Mouse (Mus musculus) liver, adult 2 months (tissue): ENCODE data around the gene Atp10a. TPM values are rescaled to one million over a fixed set of nuclear protein-coding genes. Genes with fewer than 3 reads are reported as not detected.

Experiments used
- DNase-seq: peaks from one replicate; pipeline ENCODE4 v3.0.0-alpha.2; 2011; ENCODE audit warnings: low read depth, low spot score; ENCODE audit errors: extremely low read depth
- H3K27ac ChIP-seq: fragments of 200-500 bp; replicated peaks from 2 replicates; pipeline ENCODE4 v1.5.1; 2012; ENCODE audit warnings: low read depth, mild to moderate bottlenecking, control low read depth, inconsistent platforms, low read length; ENCODE audit not compliant: insufficient read depth
- H3K27me3 ChIP-seq: fragments of 200-500 bp; 2 replicates; pipeline ENCODE4 v1.6.1; 2012; ENCODE audit warnings: mild to moderate bottlenecking, moderate library complexity, low read length, inconsistent platforms; ENCODE audit not compliant: control insufficient read depth, insufficient read depth
- H3K36me3 ChIP-seq: fragments of 200-500 bp; 2 replicates; pipeline ENCODE4 v1.6.1; 2012; ENCODE audit warnings: low read length, inconsistent platforms; ENCODE audit not compliant: control insufficient read depth, insufficient read depth
- H3K4me1 ChIP-seq: fragments of 200-500 bp; 2 replicates; pipeline ENCODE4 v1.6.1; 2011; ENCODE audit warnings: low read length; ENCODE audit not compliant: control insufficient read depth, insufficient read depth
- H3K4me3 ChIP-seq: fragments of 200-500 bp; 2 replicates; pipeline ENCODE4 v1.5.1; 2011; ENCODE audit warnings: low read depth, mild to moderate bottlenecking, control low read depth, low read length, moderate library complexity; ENCODE audit not compliant: insufficient read depth
- H3K79me2 ChIP-seq: fragments of 200-500 bp; 2 replicates; pipeline ENCODE4 v1.6.1; 2012; ENCODE audit warnings: inconsistent platforms, mild to moderate bottlenecking, low read length, moderate library complexity; ENCODE audit not compliant: control insufficient read depth, insufficient read depth
- H3K9ac ChIP-seq: fragments of 200-500 bp; 2 replicates; pipeline ENCODE4 v1.6.1; 2012; ENCODE audit warnings: low read depth, mild to moderate bottlenecking, control low read depth, inconsistent platforms, low read length
- CTCF ChIP-seq: fragments of 200-500 bp; IDR thresholded peaks from 2 replicates; pipeline ENCODE4 v1.5.1; 2011; ENCODE audit warnings: low read depth, low read length, control low read depth
- POLR2A ChIP-seq: fragments of 200-500 bp; IDR thresholded peaks from 2 replicates; pipeline ENCODE4 v1.6.1; 2011; ENCODE audit warnings: low read length, control low read depth; ENCODE audit not compliant: insufficient read depth; ENCODE audit errors: extremely low read depth
- WGBS: fragments of 180-500 bp; shearing (Covaris S2); methylation state at CpG from one replicate; pipeline ENCODE4 v1.1.7; 2018; 5-methylcytosine and 5-hydroxymethylcytosine counted together
- polyA plus RNA-seq: library from polyadenylated mRNA; depleted of rRNA; stranded (reverse); fragments of >200 nt; gene quantifications from 2 replicates; pipeline ENCODE4 v1.2.3, GENCODE M21; 2012
- total RNA-seq: library from RNA; depleted of rRNA; stranded (reverse); fragments of >200 nt; gene quantifications from 2 replicates; pipeline ENCODE4 v1.2.3, GENCODE M21; 2014

Gene Atp10a
- total and polyA plus RNA-seq, 2 experiments, result 0.35 to 0.46 TPM

DNA sequence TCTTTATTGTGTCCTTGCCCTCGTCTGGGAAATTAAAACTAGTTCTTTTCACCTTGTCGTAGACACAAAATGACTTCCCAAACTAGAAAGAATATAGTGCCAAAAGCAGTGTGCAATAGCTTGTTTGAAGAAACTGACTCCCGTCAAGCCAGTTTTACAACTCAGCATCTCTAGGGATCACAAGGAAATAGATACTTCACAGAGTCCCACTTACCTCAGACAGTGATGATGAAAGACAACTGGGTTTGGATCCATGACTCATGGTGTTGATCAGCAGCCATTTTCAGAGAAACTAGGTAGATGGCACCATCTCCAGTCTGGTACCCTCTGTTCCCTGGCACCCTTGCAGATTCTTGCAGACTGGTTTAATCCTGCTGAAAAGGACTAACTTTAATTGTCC lies 53.3 kb downstream of the Atp10a start:
- WGBS, result 81% methylated on average over 3 of the region's 3 CpGs
- H3K4me1 ChIP-seq, result no peaks in the 10 kb centered on the region
- no peak overlapping the region for H3K4me3 ChIP-seq

GRCm38 (mm10) chr7:58710312-58710711 lies 54.3 kb downstream of the Atp10a start:
- Histone ChIP-seq H3K27me3 (no peaks in the 10 kb centered on the region), H3K4me3 (no peak overlapping the region), H3K27ac (no peak overlapping the region), H3K4me1 (no peaks in the 10 kb centered on the region), H3K79me2 (no peaks in the 10 kb centered on the region), H3K9ac (no peak overlapping the region), H3K36me3 (no peaks in the 10 kb centered on the region)
- WGBS, result 71% methylated on average over 1 of the region's 1 CpGs
- TF ChIP-seq CTCF, result no peak
- TF ChIP-seq POLR2A, result no peak
- DNase-seq, result no peak

More for the DNA sequence above, 53.3 kb downstream of the Atp10a start:
- H3K9ac ChIP-seq, result no peak overlapping the region
- no peak overlapping the region for H3K27ac ChIP-seq
- no peaks in the 10 kb centered on the region for H3K27me3 ChIP-seq
- TF ChIP-seq POLR2A (no peak), CTCF (no peak)
- DNase-seq, result no peak
- no peaks in the 10 kb centered on the region for H3K79me2 ChIP-seq
- no peaks in the 10 kb centered on the region for H3K36me3 ChIP-seq

GRCm38 (mm10) chr7:58711811-58712210 lies 55.8 kb downstream of the Atp10a start:
- H3K4me1 ChIP-seq, result no peaks in the 10 kb centered on the region
- no peak for DNase-seq
- H3K27ac ChIP-seq, result no peak overlapping the region
- no peaks in the 10 kb centered on the region for H3K27me3 ChIP-seq
- H3K9ac ChIP-seq, result no peak overlapping the region
- 80% methylated on average over 7 of the region's 7 CpGs for WGBS
- no peak overlapping the region for H3K4me3 ChIP-seq
- H3K36me3 ChIP-seq, result no peaks in the 10 kb centered on the region
- TF ChIP-seq CTCF (no peak), POLR2A (no peak)
- no peaks in the 10 kb centered on the region for H3K79me2 ChIP-seq

DNA sequence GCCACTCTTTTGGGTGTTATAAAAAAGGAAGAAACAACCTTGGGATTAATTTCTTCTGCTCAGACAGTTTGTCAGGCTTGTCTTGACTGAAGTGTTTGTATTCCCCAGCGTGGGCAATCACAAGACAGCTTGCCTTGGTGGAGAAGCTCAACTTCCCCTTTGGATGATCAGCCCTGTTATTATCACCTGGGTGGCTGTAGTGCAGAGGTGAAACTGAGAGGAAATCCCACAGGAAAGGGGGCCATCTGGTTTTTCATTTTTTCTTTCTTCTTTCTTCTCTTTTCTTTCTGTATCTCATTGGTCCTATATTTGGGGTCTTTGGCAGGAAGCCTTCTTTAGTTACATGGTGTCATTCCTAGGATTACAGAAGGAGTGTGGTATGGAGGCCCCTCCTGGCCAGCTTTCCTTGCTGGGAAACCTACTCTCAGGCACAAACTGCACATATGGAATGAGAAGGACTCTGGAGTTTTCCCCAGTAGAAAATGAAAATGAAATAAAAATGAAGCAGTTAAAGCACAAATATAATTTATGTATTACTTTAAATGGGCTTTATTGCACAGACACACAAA lies 59.7 kb downstream of the Atp10a start:
- peaks cover 2% of the 10 kb centered on the region; the same call in 1 of the 2 replicates for H3K4me1 ChIP-seq
- no peak for TF ChIP-seq CTCF
- TF ChIP-seq POLR2A, result no peak
- no peak overlapping the region for H3K27ac ChIP-seq
- WGBS, result 53% methylated on average over 1 of the region's 1 CpGs
- no peaks in the 10 kb centered on the region for H3K27me3 ChIP-seq
- no peak overlapping the region for H3K9ac ChIP-seq
- DNase-seq, result no peak
- H3K4me3 ChIP-seq, result no peak overlapping the region
- no peaks in the 10 kb centered on the region for H3K36me3 ChIP-seq
- no peaks in the 10 kb centered on the region for H3K79me2 ChIP-seq

DNA sequence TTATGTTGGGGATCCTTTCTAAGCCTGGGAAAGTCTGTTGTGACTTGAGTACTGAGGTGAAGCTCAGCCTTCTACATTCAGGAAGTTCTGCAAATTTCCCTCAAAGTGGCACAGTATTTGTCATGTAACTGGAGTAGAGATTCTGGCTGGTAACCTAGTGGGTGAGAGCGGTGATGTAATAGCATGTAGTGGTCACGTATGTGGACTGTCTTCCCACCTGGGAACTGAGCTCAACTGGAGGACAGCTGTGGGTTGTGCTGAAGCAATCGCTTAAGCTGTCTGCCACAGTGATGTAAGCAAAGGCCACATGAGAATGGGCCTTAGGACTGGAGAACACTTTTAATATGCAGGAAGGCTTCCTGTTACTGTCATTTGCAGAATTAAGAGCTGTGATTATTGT lies 60.7 kb downstream of the Atp10a start:
- no peak overlapping the region for H3K9ac ChIP-seq
- no peaks in the 10 kb centered on the region for H3K36me3 ChIP-seq
- 83% methylated on average over 3 of the region's 3 CpGs for WGBS
- no peaks in the 10 kb centered on the region for H3K79me2 ChIP-seq
- no peaks in the 10 kb centered on the region for H3K27me3 ChIP-seq
- H3K4me3 ChIP-seq, result no peak overlapping the region
- peaks cover 2% of the 10 kb centered on the region; the same call in 1 of the 2 replicates for H3K4me1 ChIP-seq
- DNase-seq, result no peak
- no peak overlapping the region for H3K27ac ChIP-seq
- no peak for TF ChIP-seq POLR2A
- TF ChIP-seq CTCF, result no peak

- Histone ChIP-seq H3K27ac (no peak overlapping the region), H3K4me1 (peaks cover 2% of the 10 kb centered on the region; the same call in 1 of the 2 replicates), H3K79me2 (no peaks in the 10 kb centered on the region), H3K4me3 (no peak overlapping the region), H3K36me3 (no peaks in the 10 kb centered on the region), H3K27me3 (no peaks in the 10 kb centered on the region), H3K9ac (no peak overlapping the region)
- no peak for TF ChIP-seq POLR2A
- TF ChIP-seq CTCF, result no peak
- peak; percentile 34 for DNase-seq
- WGBS, result 65% methylated on average over 2 of the region's 2 CpGs
Observed at GRCm38 (mm10) chr7:58718556-58718955, 62.6 kb downstream of the Atp10a start.
